Comparison of ENCODE assay signal across 24 mouse cellular contexts in genomic region chr9:116029076-116029475, GRCm38 (mm10).
DNase-seq lines count a peak whose midpoint lies in the region; ATAC-seq lines count a peak whose summit lies in the region.
"Had no signal": no experiment of that assay in that cellular context is flagged by ENCODE, and none has a peak within 500 bp of the region (broad histone marks: within the 10 kb centered on the region; RNA-seq: fewer than 3 reads in every experiment).

No protein-coding gene starts in this region.

- H3K27me3 ChIP-seq in heart, embryonic 10.5 days (ENCODE audit: insufficient read depth, poor library complexity, severe bottlenecking): no peaks in the 10 kb centered on the region
- no peaks in the 10 kb centered on the region for H3K27me3 ChIP-seq in midbrain, embryonic 11.5 days (ENCODE audit: control insufficient read depth, insufficient read depth, low read length)
- H3K27me3 ChIP-seq in midbrain, embryonic 10.5 days (ENCODE audit: low read depth, poor library complexity, severe bottlenecking): no peaks in the 10 kb centered on the region
- H3K27me3 ChIP-seq: embryonic facial prominence, embryonic 13.5 days; forebrain, embryonic 12.5 days; forebrain, embryonic 15.5 days; hindbrain, embryonic 13.5 days had no signal

- H3K36me3 ChIP-seq in heart, embryonic 10.5 days: no peaks in the 10 kb centered on the region
- no peaks in the 10 kb centered on the region for H3K36me3 ChIP-seq in midbrain, embryonic 11.5 days (ENCODE audit: control insufficient read depth, insufficient read depth, low read length)
- H3K36me3 ChIP-seq in midbrain, embryonic 10.5 days: no peaks in the 10 kb centered on the region
- H3K36me3 ChIP-seq: embryonic facial prominence, embryonic 10.5 days; embryonic facial prominence, embryonic 13.5 days; forebrain, embryonic 12.5 days; forebrain, embryonic 15.5 days; hindbrain, embryonic 13.5 days had no signal

- H3K27ac ChIP-seq in heart, embryonic 10.5 days: no peak overlapping the region
- no peak overlapping the region for H3K27ac ChIP-seq in midbrain, embryonic 11.5 days (ENCODE audit: low read depth, low read length)
- no peak overlapping the region for H3K27ac ChIP-seq in midbrain, embryonic 10.5 days (replicated peaks)
- H3K27ac ChIP-seq: embryonic facial prominence, embryonic 10.5 days; embryonic facial prominence, embryonic 13.5 days; forebrain, embryonic 12.5 days; forebrain, embryonic 15.5 days; hindbrain, embryonic 13.5 days had no signal

- DNase-seq in heart, adult 11 months: peak; percentile 81
- DNase-seq in heart, adult 18-20 months: no peak
- DNase-seq in heart, postnatal 4 days: peak; percentile 36
- no peak for DNase-seq in heart, embryonic 10.5 days (ENCODE audit: low spot score)
- peak; percentile 21 for DNase-seq in midbrain, embryonic 11.5 days (ENCODE audit: low spot score, missing footprints)
- DNase-seq in midbrain, embryonic 10.5 days (ENCODE audit: low spot score): no peak
- DNase-seq in testis, postnatal 14 days (ENCODE audit: low spot score): peak; percentile 7
- no peak for DNase-seq in testis, postnatal 10 days (ENCODE audit: low spot score)
- DNase-seq: adrenal gland, adult 2 months; adrenal gland, postnatal 14 days; cerebellum, adult 11 months; cerebellum, adult 8-10 months; embryo, embryonic 11 days; gastrocnemius, postnatal 25 days had no signal

- no peak for ATAC-seq in midbrain, embryonic 11.5 days (ENCODE audit: low FRiP score)
- ATAC-seq: CD4-positive, CD25-positive, alpha-beta regulatory T cell, adult 4 months; forebrain, embryonic 15.5 days; hindbrain, embryonic 16.5 days; inflammation-experienced regulatory T-cells, adult 6 months; intestine, embryonic 16.5 days had no signal

- H3K4me2 ChIP-seq in midbrain, embryonic 11.5 days: no peak overlapping the region
- H3K4me2 ChIP-seq: embryonic facial prominence, embryonic 13.5 days; forebrain, embryonic 12.5 days; forebrain, embryonic 15.5 days; hindbrain, embryonic 13.5 days had no signal

- no peak overlapping the region for H3K4me3 ChIP-seq in heart, embryonic 10.5 days
- no peak overlapping the region for H3K4me3 ChIP-seq in midbrain, embryonic 11.5 days (ENCODE audit: low read depth, low read length)
- no peak overlapping the region for H3K4me3 ChIP-seq in midbrain, embryonic 10.5 days
- H3K4me3 ChIP-seq: embryonic facial prominence, embryonic 10.5 days; embryonic facial prominence, embryonic 13.5 days; erythroblast, embryonic 14.5 days; forebrain, embryonic 12.5 days; forebrain, embryonic 15.5 days; hindbrain, embryonic 13.5 days had no signal

- no peak overlapping the region for H3K9ac ChIP-seq in midbrain, embryonic 11.5 days (ENCODE audit: low read length)
- H3K9ac ChIP-seq: embryonic facial prominence, embryonic 13.5 days; forebrain, embryonic 12.5 days; forebrain, embryonic 15.5 days; hindbrain, embryonic 13.5 days had no signal

- H3K4me1 ChIP-seq in heart, embryonic 10.5 days: peaks cover 10% of the 10 kb centered on the region
- peaks cover 2% of the 10 kb centered on the region; the same call in 1 of the 2 replicates for H3K4me1 ChIP-seq in midbrain, embryonic 11.5 days (ENCODE audit: control insufficient read depth, insufficient read depth, low read length)
- H3K4me1 ChIP-seq in midbrain, embryonic 10.5 days: peaks cover 12% of the 10 kb centered on the region
- H3K4me1 ChIP-seq: forebrain, embryonic 12.5 days; hindbrain, embryonic 13.5 days had no signal

- WGBS in heart, embryonic 10.5 days: 98% methylated on average over 2 of the region's 2 CpGs
- 91% methylated on average over 2 of the region's 2 CpGs for WGBS in midbrain, embryonic 11.5 days
- 90% methylated on average over 2 of the region's 2 CpGs for WGBS in midbrain, embryonic 10.5 days

- H3K9me3 ChIP-seq in heart, embryonic 10.5 days: no peaks in the 10 kb centered on the region
- no peaks in the 10 kb centered on the region for H3K9me3 ChIP-seq in midbrain, embryonic 11.5 days (ENCODE audit: control insufficient read depth, low read length)
- H3K9me3 ChIP-seq in midbrain, embryonic 10.5 days (replicated peaks): no peaks in the 10 kb centered on the region
- H3K9me3 ChIP-seq: embryonic facial prominence, embryonic 10.5 days; embryonic facial prominence, embryonic 13.5 days; forebrain, embryonic 12.5 days; forebrain, embryonic 15.5 days; hindbrain, embryonic 13.5 days had no signal

Comparison
In these comparisons a context has a peak if more than half of its experiments do, and no peak if none do; other contexts are left out.
1. DNase-seq: peak in heart, adult 11 months (single experiment), heart, postnatal 4 days (single experiment), midbrain, embryonic 11.5 days (single experiment) and testis, postnatal 14 days (single experiment); none in heart, adult 18-20 months (0 of 2), heart, embryonic 10.5 days (single experiment), midbrain, embryonic 10.5 days (single experiment) and testis, postnatal 10 days (single experiment).